In the genomic region with DNA sequence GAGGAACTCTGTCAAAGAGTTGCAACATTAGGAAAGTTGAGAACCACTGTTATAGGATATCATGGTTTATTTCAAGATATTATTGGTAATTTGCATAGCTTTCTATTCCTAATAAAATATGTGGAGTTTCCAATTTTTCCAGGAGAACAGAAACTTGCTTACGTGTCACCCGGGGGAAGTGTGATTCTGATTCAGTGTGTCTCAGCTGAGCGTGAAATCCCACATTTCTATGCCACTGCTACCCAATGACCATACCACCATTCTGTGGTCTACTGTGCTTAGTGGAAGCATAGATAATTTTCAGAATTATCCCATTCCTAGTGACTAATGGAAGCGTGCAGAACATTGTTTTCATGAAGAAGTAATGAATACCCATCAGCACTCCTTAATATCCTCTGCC, we compare ENCODE assay signal across 20 mouse cellular contexts.
DNase-seq lines count a peak whose midpoint lies in the region; ATAC-seq and TF ChIP-seq lines count a peak whose summit lies in the region.
"Had no signal": no experiment of that assay in that cellular context is flagged by ENCODE, and none has a peak within 500 bp of the region (broad histone marks: within the 10 kb centered on the region; RNA-seq: fewer than 3 reads in every experiment).

No protein-coding gene starts in this region.

- peak overlapping the region; percentile 60; the same call in 1 of the 2 replicates for H3K27ac ChIP-seq in left cerebral cortex, adult 2 months
- H3K27ac ChIP-seq in lung, postnatal 0 days (ENCODE audit: low read length), result no peak overlapping the region

- 96% methylated on average over 4 of the region's 4 CpGs for WGBS in lung, postnatal 0 days

- no peak overlapping the region for H3K4me2 ChIP-seq in lung, postnatal 0 days (replicated peaks; ENCODE audit: low read depth, low read length)

- ATAC-seq in lung, postnatal 0 days, result no peak
- ATAC-seq: activated CD4-positive, CD25-positive, alpha-beta regulatory T cell, adult 4 months; CD4-positive, CD25-positive, alpha-beta regulatory T cell, adult 4 months; Patski had no signal

- H3K36me3 ChIP-seq in lung, postnatal 0 days (ENCODE audit: insufficient read depth, low read length), result no peaks in the 10 kb centered on the region
- H3K36me3 ChIP-seq: G1E had no signal

- no peak overlapping the region for H3K9ac ChIP-seq in lung, postnatal 0 days (replicated peaks; ENCODE audit: low read depth)

- TF ChIP-seq EP300 in lung, postnatal 0 days (IDR thresholded peaks at IDR 0.05), result no peak

- H3K27me3 ChIP-seq in lung, postnatal 0 days (replicated peaks; ENCODE audit: insufficient read depth, low read length), result no peaks in the 10 kb centered on the region
- H3K27me3 ChIP-seq: CH12.LX, Patski had no signal

- intact Hi-C loops in left cerebral cortex, adult 2 months (cut with DNase I), result no loop called here
- intact Hi-C loops in left cerebral cortex, postnatal 14 days (cut with DNase I), result no loop called here

- DNase-seq in left cerebral cortex, adult 2 months (ENCODE audit: extremely low spot score in 1 of 2, low spot score in 2 of 2), result no peak
- no peak for DNase-seq in left cerebral cortex, postnatal 14 days (ENCODE audit: low spot score in 2 of 2)
- peak; percentile 56 for DNase-seq in brain, adult 2 months (ENCODE audit: low read depth, low spot score)
- no peak for DNase-seq in lung, postnatal 0 days (ENCODE audit: low spot score)
- DNase-seq: adrenal gland, adult 2 months; adrenal gland, adult 8-10 months; adrenal gland, postnatal 10 days; adrenal gland, postnatal 14 days; adrenal gland, postnatal 25 days; adrenal gland, postnatal 36 days; B cell, adult 2 months; cerebellum, adult 11 months; cerebellum, adult 11-12 months; cerebellum, adult 18-20 months; cerebellum, adult 2 months had no signal

- no peaks in the 10 kb centered on the region for H3K4me1 ChIP-seq in lung, postnatal 0 days (ENCODE audit: insufficient read depth, low read depth, low read length)

- no peak overlapping the region for H3K4me3 ChIP-seq in left cerebral cortex, adult 2 months
- H3K4me3 ChIP-seq in lung, postnatal 0 days (ENCODE audit: low read depth, low read length), result no peak overlapping the region

- TF ChIP-seq CTCF in left cerebral cortex, adult 2 months (IDR thresholded peaks at IDR 0.05), result no peak
- no peak for TF ChIP-seq CTCF in lung, postnatal 0 days (IDR thresholded peaks at IDR 0.05)

- H3K9me3 ChIP-seq in lung, postnatal 0 days (ENCODE audit: low read length), result no peaks in the 10 kb centered on the region
